Mouse (Mus musculus) cerebellum, adult 2 months (tissue): ENCODE results near the gene 3100002H09Rik. TPM values are rescaled to one million over a fixed set of nuclear protein-coding genes. Genes with fewer than 3 reads are reported as not detected.

ENCODE experiments used
- DNase-seq, 2 experiments: peaks; one replicate each; pipeline ENCODE4 v3.0.0; 2021
- H3K27ac ChIP-seq: fragments of 200-500 bp; 2 replicates; pipeline ENCODE4 v1.5.1; 2012; ENCODE audit warnings: low read length, control low read depth, inconsistent platforms; ENCODE audit not compliant: insufficient read depth
- H3K27me3 ChIP-seq: fragments of 200-500 bp; 2 replicates; pipeline ENCODE4 v1.6.1; 2012; ENCODE audit warnings: inconsistent platforms, mild to moderate bottlenecking, low read length, moderate library complexity; ENCODE audit not compliant: control insufficient read depth, insufficient read depth
- H3K4me1 ChIP-seq: fragments of 200-500 bp; 2 replicates; pipeline ENCODE4 v1.6.1; 2011; ENCODE audit warnings: low read length; ENCODE audit not compliant: control insufficient read depth, insufficient read depth
- H3K4me3 ChIP-seq: fragments of 200-500 bp; replicated peaks from 2 replicates; pipeline ENCODE3; 2011; ENCODE audit warnings: mild to moderate bottlenecking, low read depth, low read length, control low read depth; ENCODE audit not compliant: insufficient read depth
- CTCF ChIP-seq: fragments of 200-500 bp; IDR thresholded peaks from 2 replicates; pipeline ENCODE4 v1.5.1; 2011; ENCODE audit warnings: low read depth, mild to moderate bottlenecking, control low read depth, low read length, moderate library complexity, borderline replicate concordance; ENCODE audit not compliant: insufficient read depth
- POLR2A ChIP-seq: fragments of 200-500 bp; IDR thresholded peaks from 2 replicates; pipeline ENCODE4 v1.6.1; 2011; ENCODE audit warnings: low read length, control low read depth, borderline replicate concordance; ENCODE audit not compliant: insufficient read depth
- WGBS: fragments of 180-500 bp; shearing (Covaris S2); methylation state at CpG from one replicate; pipeline ENCODE4 v1.1.7; 2018; 5-methylcytosine and 5-hydroxymethylcytosine counted together
- polyA plus RNA-seq: library from polyadenylated mRNA; depleted of rRNA; stranded (reverse); fragments of >200 nt; gene quantifications from 2 replicates; pipeline ENCODE4 v1.2.3, GENCODE M21; 2012

Gene 3100002H09Rik
- polyA plus RNA-seq, 1 experiment: not detected

- no peak for DNase-seq
- Histone ChIP-seq H3K27ac (no peak overlapping the region), H3K27me3 (no peaks in the 10 kb centered on the region; the same call in 1 of the 2 replicates), H3K4me3 (no peak overlapping the region), H3K4me1 (no peaks in the 10 kb centered on the region)
- TF ChIP-seq POLR2A: no peak
- no peak for TF ChIP-seq CTCF
- 88% methylated on average over 4 of the region's 4 CpGs for WGBS
Measured at GRCm38 (mm10) chr4:124611768-124612167, 1.2 kb upstream of the 3100002H09Rik start.

- DNase-seq: no peak
- no peak overlapping the region for H3K27ac ChIP-seq
- H3K27me3 ChIP-seq: no peaks in the 10 kb centered on the region; the same call in 1 of the 2 replicates
- no peaks in the 10 kb centered on the region for H3K4me1 ChIP-seq
- no peak overlapping the region for H3K4me3 ChIP-seq
- WGBS: 18% methylated on average over 2 of the region's 2 CpGs
- TF ChIP-seq CTCF: no peak
- TF ChIP-seq POLR2A: no peak
Measured at GRCm38 (mm10) chr4:124610066-124610465, 537 bp downstream of the 3100002H09Rik start.

- DNase-seq: peak; percentile 26 to 58
- no peaks in the 10 kb centered on the region for H3K4me1 ChIP-seq
- no peak for TF ChIP-seq CTCF
- TF ChIP-seq POLR2A: no peak
- H3K27me3 ChIP-seq: peaks cover 2% of the 10 kb centered on the region; the same call in 1 of the 2 replicates
- no peak overlapping the region for H3K27ac ChIP-seq
- WGBS: 10% methylated on average over 8 of the region's 8 CpGs
- no peak overlapping the region for H3K4me3 ChIP-seq
Measured at GRCm38 (mm10) chr4:124607166-124607565, 3.4 kb downstream of the 3100002H09Rik start.

- H3K27me3 ChIP-seq: peaks cover 2% of the 10 kb centered on the region; the same call in 1 of the 2 replicates
- 82% methylated on average over 3 of the region's 3 CpGs for WGBS
- no peak for DNase-seq
- H3K4me3 ChIP-seq: no peak overlapping the region
- no peak overlapping the region for H3K27ac ChIP-seq
- TF ChIP-seq POLR2A (no peak), CTCF (no peak)
- H3K4me1 ChIP-seq: no peaks in the 10 kb centered on the region
Measured at GRCm38 (mm10) chr4:124606180-124606579, 4.4 kb downstream of the 3100002H09Rik start.

GRCm38 (mm10) chr4:124605255-124605654, 5.3 kb downstream of the 3100002H09Rik start:
- H3K4me1 ChIP-seq: no peaks in the 10 kb centered on the region
- no peak for DNase-seq
- TF ChIP-seq POLR2A: no peak

GRCm38 (mm10) chr4:124603712-124604111, 6.9 kb downstream of the 3100002H09Rik start:
- Histone ChIP-seq H3K27ac (no peak overlapping the region), H3K4me1 (no peaks in the 10 kb centered on the region), H3K4me3 (no peak overlapping the region), H3K27me3 (peaks cover 2% of the 10 kb centered on the region; the same call in 1 of the 2 replicates)
- no peak for DNase-seq
- TF ChIP-seq CTCF (no peak), POLR2A (no peak)
- WGBS: 73% methylated on average over 9 of the region's 9 CpGs

More at GRCm38 (mm10) chr4:124605255-124605654, 5.3 kb downstream of the 3100002H09Rik start:
- no peak overlapping the region for H3K4me3 ChIP-seq
- H3K27me3 ChIP-seq: peaks cover 2% of the 10 kb centered on the region; the same call in 1 of the 2 replicates
- no peak overlapping the region for H3K27ac ChIP-seq
- 73% methylated on average over 5 of the region's 5 CpGs for WGBS

GRCm38 (mm10) chr4:124595929-124596328, 14.7 kb downstream of the 3100002H09Rik start:
- Histone ChIP-seq H3K27ac (no peak overlapping the region), H3K4me3 (no peak overlapping the region), H3K27me3 (no peaks in the 10 kb centered on the region; the same call in 1 of the 2 replicates), H3K4me1 (no peaks in the 10 kb centered on the region; the same call in 1 of the 2 replicates)
- DNase-seq: no peak
- no peak for TF ChIP-seq POLR2A
- TF ChIP-seq CTCF: no peak
- 82% methylated on average over 9 of the region's 9 CpGs for WGBS

- Histone ChIP-seq H3K27me3 (no peaks in the 10 kb centered on the region; the same call in 1 of the 2 replicates), H3K4me1 (no peaks in the 10 kb centered on the region; the same call in 1 of the 2 replicates), H3K4me3 (no peak overlapping the region), H3K27ac (no peak overlapping the region)
- TF ChIP-seq POLR2A (no peak), CTCF (no peak)
- DNase-seq: peak; percentile 19 to 46
- WGBS: 3% methylated on average over 13 of the region's 13 CpGs
Measured at GRCm38 (mm10) chr4:124594933-124595332, 15.7 kb downstream of the 3100002H09Rik start.

GRCm38 (mm10) chr4:124593691-124594090, 16.9 kb downstream of the 3100002H09Rik start:
- Histone ChIP-seq H3K27ac (no peak overlapping the region), H3K4me3 (no peak overlapping the region), H3K4me1 (no peaks in the 10 kb centered on the region; the same call in 1 of the 2 replicates), H3K27me3 (no peaks in the 10 kb centered on the region; the same call in 1 of the 2 replicates)
- no peak for DNase-seq
- 52% methylated on average over 9 of the region's 9 CpGs for WGBS
- no peak for TF ChIP-seq CTCF
- TF ChIP-seq POLR2A: no peak
